Mouse (Mus musculus) myocyte (in vitro differentiated cells): ENCODE results near the gene Ntpcr.

Source experiments
- E2F4 ChIP-seq: IDR thresholded peaks from one replicate; pipeline ENCODE4 v1.6.1; 2011; ENCODE audit warnings: mild to moderate bottlenecking, control low read depth, moderate library complexity; ENCODE audit not compliant: insufficient read depth
- MAX ChIP-seq: IDR thresholded peaks from one replicate; pipeline ENCODE4 v1.6.1; 2011; ENCODE audit warnings: low read depth, mild to moderate bottlenecking, control low read depth
- MYOD1 ChIP-seq, 3 experiments: IDR thresholded peaks; one replicate each; pipeline ENCODE4 v1.6.1; 2011; ENCODE audit warnings: control low read depth in 2 of 3, low read depth in 2 of 3, mild to moderate bottlenecking in 2 of 3, moderate library complexity in 1 of 3; ENCODE audit not compliant: insufficient read length in 2 of 3, control insufficient read depth in 1 of 3
- POLR2A ChIP-seq: IDR thresholded peaks from one replicate; pipeline ENCODE4 v1.6.1; 2011; ENCODE audit warnings: low read depth, mild to moderate bottlenecking, control low read depth, moderate library complexity; ENCODE audit not compliant: insufficient read length
- POLR2AphosphoS2 ChIP-seq: IDR thresholded peaks from one replicate; pipeline ENCODE4 v1.6.1; 2011; ENCODE audit warnings: low read depth, control low read depth; ENCODE audit not compliant: insufficient read length
- SRF ChIP-seq: IDR thresholded peaks from one replicate; pipeline ENCODE4 v1.6.1; 2011; ENCODE audit warnings: low read depth; ENCODE audit not compliant: control insufficient read depth, insufficient read length
- TCF12 ChIP-seq: IDR thresholded peaks from one replicate; pipeline ENCODE4 v1.6.1; 2011; ENCODE audit warnings: mild to moderate bottlenecking, control low read depth; ENCODE audit not compliant: poor library complexity, insufficient read depth, severe bottlenecking
- USF1 ChIP-seq: IDR thresholded peaks from one replicate; pipeline ENCODE4 v1.6.1; 2011; ENCODE audit warnings: low read depth, mild to moderate bottlenecking, control low read depth, moderate library complexity

- no peak for TF ChIP-seq POLR2A
- no peak for TF ChIP-seq POLR2AphosphoS2
- no peak for TF ChIP-seq USF1
- no peak for TF ChIP-seq MYOD1 (IDR thresholded peaks at IDR 0.05; ENCODE audit: control insufficient read depth in 1 of 3, insufficient read length in 2 of 3, low read depth in 2 of 3)
- TF ChIP-seq SRF, result no peak
- no peak for TF ChIP-seq TCF12
- no peak for TF ChIP-seq E2F4
- no peak for TF ChIP-seq MAX
These were observed 44.5 kb upstream of the Ntpcr start for GRCm38 (mm10) chr8:125685216-125685760.
